Mouse (Mus musculus) testis, adult 2 months (tissue): ENCODE results near the gene Gcnt1. TPM values are rescaled to one million over a fixed set of nuclear protein-coding genes. Genes with fewer than 3 reads are reported as not detected.

Source experiments
- H3K27ac ChIP-seq: fragments of 200-500 bp; 2 replicates; pipeline ENCODE4 v1.5.1; 2012; ENCODE audit warnings: low read depth, low read length; ENCODE audit not compliant: control insufficient read depth, insufficient read depth
- H3K27me3 ChIP-seq: fragments of 200-500 bp; 2 replicates; pipeline ENCODE4 v1.6.1; 2012; ENCODE audit warnings: mild to moderate bottlenecking, low read length, moderate library complexity; ENCODE audit not compliant: control insufficient read depth, insufficient read depth
- H3K36me3 ChIP-seq: fragments of 200-500 bp; 2 replicates; pipeline ENCODE4 v1.6.1; 2012; ENCODE audit warnings: mild to moderate bottlenecking, low read length; ENCODE audit not compliant: control insufficient read depth, insufficient read depth
- H3K4me1 ChIP-seq: fragments of 200-500 bp; 2 replicates; pipeline ENCODE4 v1.6.1; 2012; ENCODE audit warnings: low read length; ENCODE audit not compliant: control insufficient read depth, insufficient read depth
- H3K4me3 ChIP-seq: fragments of 200-500 bp; 2 replicates; pipeline ENCODE4 v1.5.1; 2012; ENCODE audit warnings: low read depth, mild to moderate bottlenecking, low read length, moderate library complexity, mixed read lengths; ENCODE audit not compliant: control insufficient read depth
- CTCF ChIP-seq: fragments of 200-500 bp; IDR thresholded peaks from 2 replicates; pipeline ENCODE4 v1.5.1; 2012; ENCODE audit warnings: low read depth, mild to moderate bottlenecking, inconsistent platforms, low read length, moderate library complexity; ENCODE audit not compliant: control insufficient read depth, insufficient read depth, insufficient replicate concordance
- POLR2A ChIP-seq: fragments of 200-500 bp; IDR thresholded peaks from 2 replicates; pipeline ENCODE4 v1.6.1; 2012; ENCODE audit warnings: low read depth, mild to moderate bottlenecking, inconsistent platforms, low read length, moderate library complexity; ENCODE audit not compliant: control insufficient read depth
- polyA plus RNA-seq: library from polyadenylated mRNA; depleted of rRNA; stranded (reverse); fragments of >200 nt; gene quantifications from 2 replicates; pipeline ENCODE4 v1.2.3, GENCODE M21; 2012

Gene Gcnt1
- polyA plus RNA-seq, 1 experiment: 0.31 TPM

GRCm38 (mm10) chr19:17339563-17339962 lies 33.1 kb downstream of the Gcnt1 start:
- no peaks in the 10 kb centered on the region for H3K4me1 ChIP-seq
- no peak overlapping the region for H3K4me3 ChIP-seq
- H3K27me3 ChIP-seq: no peaks in the 10 kb centered on the region
- H3K36me3 ChIP-seq: no peaks in the 10 kb centered on the region
- no peak overlapping the region for H3K27ac ChIP-seq
- no peak for TF ChIP-seq CTCF
- TF ChIP-seq POLR2A: no peak

GRCm38 (mm10) chr19:17337057-17337679 lies 35.5 kb downstream of the Gcnt1 start:
- Histone ChIP-seq H3K27me3 (no peaks in the 10 kb centered on the region), H3K36me3 (no peaks in the 10 kb centered on the region), H3K4me3 (no peak overlapping the region), H3K27ac (no peak overlapping the region), H3K4me1 (no peaks in the 10 kb centered on the region)
- TF ChIP-seq POLR2A (no peak), CTCF (no peak)

DNA sequence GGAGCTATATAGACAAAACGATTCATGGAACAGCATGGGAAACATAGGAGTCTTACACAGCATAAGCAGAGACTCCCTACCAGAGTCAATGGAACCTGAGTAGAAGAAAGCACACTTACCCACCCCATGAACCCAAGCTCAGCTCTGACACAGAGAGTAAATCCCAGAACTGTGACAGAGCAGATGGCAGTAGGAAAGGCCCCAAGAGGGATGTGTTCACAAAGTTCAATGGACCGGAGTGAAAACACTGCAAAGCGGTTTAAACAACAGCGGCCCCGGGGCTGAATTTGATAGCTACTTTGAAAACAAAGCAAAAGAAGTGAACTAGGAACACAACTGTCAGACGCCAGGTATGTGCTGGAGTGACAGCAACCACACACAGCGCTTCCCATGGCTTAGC lies 36.0 kb downstream of the Gcnt1 start:
- no peak overlapping the region for H3K4me3 ChIP-seq
- TF ChIP-seq CTCF: no peak
- TF ChIP-seq POLR2A: no peak
- no peaks in the 10 kb centered on the region for H3K4me1 ChIP-seq
- H3K27ac ChIP-seq: no peak overlapping the region
- H3K27me3 ChIP-seq: no peaks in the 10 kb centered on the region
- no peaks in the 10 kb centered on the region for H3K36me3 ChIP-seq

- H3K36me3 ChIP-seq: no peaks in the 10 kb centered on the region
- H3K4me3 ChIP-seq: no peak overlapping the region
- H3K27me3 ChIP-seq: no peaks in the 10 kb centered on the region
- no peaks in the 10 kb centered on the region for H3K4me1 ChIP-seq
- no peak for TF ChIP-seq POLR2A
- no peak for TF ChIP-seq CTCF
- no peak overlapping the region for H3K27ac ChIP-seq
Measured at GRCm38 (mm10) chr19:17334644-17335333, 37.9 kb downstream of the Gcnt1 start.

- Histone ChIP-seq H3K27ac (no peak overlapping the region), H3K27me3 (no peaks in the 10 kb centered on the region), H3K36me3 (no peaks in the 10 kb centered on the region), H3K4me1 (no peaks in the 10 kb centered on the region), H3K4me3 (no peak overlapping the region)
- TF ChIP-seq POLR2A (no peak), CTCF (no peak)
Measured at GRCm38 (mm10) chr19:17333043-17333442, 39.6 kb downstream of the Gcnt1 start.

DNA sequence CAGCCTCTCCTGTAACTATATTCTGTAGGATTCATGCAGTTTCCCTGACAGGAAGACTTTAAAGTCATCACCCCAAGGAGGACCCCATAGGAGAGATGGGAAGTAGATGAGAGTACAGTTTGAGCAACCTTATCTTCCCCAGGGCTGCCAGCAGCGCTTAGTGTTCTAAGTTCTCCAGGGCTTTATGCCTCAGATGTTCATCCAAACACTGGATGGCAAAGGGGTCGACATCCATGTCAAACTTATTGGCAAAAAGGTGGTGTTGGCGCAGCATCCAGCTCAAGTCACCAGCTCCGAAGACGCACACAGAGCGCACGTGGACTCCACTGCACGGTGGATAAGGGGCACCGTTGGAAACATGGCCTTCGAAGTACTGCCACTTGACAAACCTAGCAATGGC lies 43.7 kb downstream of the Gcnt1 start:
- Histone ChIP-seq H3K4me1 (no peaks in the 10 kb centered on the region), H3K36me3 (no peaks in the 10 kb centered on the region), H3K27ac (no peak overlapping the region), H3K27me3 (no peaks in the 10 kb centered on the region), H3K4me3 (no peak overlapping the region)
- TF ChIP-seq POLR2A (no peak), CTCF (no peak)

DNA sequence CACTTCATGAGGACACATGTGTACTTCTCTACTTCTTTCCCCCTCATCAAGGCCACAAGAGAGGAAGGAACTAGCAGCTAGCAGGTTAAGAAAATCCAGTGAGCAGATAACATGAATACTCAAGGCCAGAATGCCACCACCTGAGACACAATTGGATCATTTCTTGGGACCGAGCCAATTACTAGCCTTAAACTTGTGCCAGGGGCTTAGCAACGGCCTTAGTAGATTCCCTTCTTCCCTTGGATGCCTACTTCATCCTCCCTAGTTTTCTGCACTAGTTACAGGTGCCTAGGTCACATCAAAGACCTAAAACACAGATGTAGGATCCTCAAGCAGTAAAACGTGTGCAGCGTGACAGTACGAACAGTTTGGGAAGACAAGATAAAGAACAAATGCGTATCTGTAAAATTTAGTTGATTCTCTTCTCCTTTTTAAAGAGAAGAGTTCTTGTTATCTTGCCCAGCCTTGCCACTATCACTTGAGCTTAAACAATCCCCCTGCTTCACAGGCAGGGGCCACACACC lies 44.7 kb downstream of the Gcnt1 start:
- H3K27ac ChIP-seq: no peak overlapping the region
- H3K4me3 ChIP-seq: no peak overlapping the region
- H3K4me1 ChIP-seq: no peaks in the 10 kb centered on the region
- no peak for TF ChIP-seq CTCF
- no peak for TF ChIP-seq POLR2A
- H3K36me3 ChIP-seq: no peaks in the 10 kb centered on the region
- H3K27me3 ChIP-seq: no peaks in the 10 kb centered on the region

DNA sequence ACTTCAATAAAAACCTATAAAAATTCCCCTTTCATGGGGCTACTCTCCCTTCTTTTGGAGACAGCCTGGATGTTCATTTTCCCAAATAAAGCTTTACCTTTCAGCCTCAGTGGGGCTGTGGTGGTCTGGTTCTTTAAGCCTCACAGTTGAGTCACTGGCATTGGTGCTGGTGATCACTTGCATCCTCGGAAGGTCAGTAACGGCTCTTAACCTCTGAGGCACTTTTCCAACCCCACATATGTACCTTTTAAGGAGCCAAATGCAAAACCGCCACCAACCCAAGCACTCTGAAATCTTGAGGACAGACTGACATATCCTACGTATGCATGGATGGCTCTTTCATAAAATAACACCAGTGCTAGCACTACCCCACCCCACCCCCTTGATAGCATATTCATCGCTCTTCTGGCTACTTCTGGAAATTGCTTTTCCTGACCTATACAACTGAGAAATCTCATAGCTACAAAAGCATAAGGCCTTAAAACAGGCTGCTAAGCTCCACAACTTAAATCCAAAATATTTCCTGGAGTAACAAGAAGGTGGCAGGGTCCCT lies 48.9 kb downstream of the Gcnt1 start:
- Histone ChIP-seq H3K27me3 (no peaks in the 10 kb centered on the region), H3K4me1 (no peaks in the 10 kb centered on the region), H3K4me3 (no peak overlapping the region), H3K27ac (no peak overlapping the region), H3K36me3 (no peaks in the 10 kb centered on the region)
- TF ChIP-seq POLR2A: no peak
